Mouse (Mus musculus) MEL (cell line): Measurements from ENCODE around the gene Plet1. TPM values are rescaled to one million over a fixed set of nuclear protein-coding genes. Genes with fewer than 3 reads are reported as not detected.

Experiments used
- DNase-seq: peaks from one replicate; pipeline ENCODE4 v3.0.0; 2011; ENCODE audit warnings: low read depth, low spot score
- H3K27ac ChIP-seq: 2 replicates; pipeline ENCODE4 v1.5.1; 2012; ENCODE audit warnings: low read depth, mild to moderate bottlenecking, control low read depth, low read length, moderate library complexity; ENCODE audit not compliant: control insufficient read depth
- H3K27me3 ChIP-seq, 2 experiments: fragments of 150-350 bp in 1 of 2; sonication (generic) in 1 of 2; 2 replicates each; pipeline ENCODE4 v1.6.1; 2012; ENCODE audit warnings: low read length in 2 of 2, mild to moderate bottlenecking in 2 of 2, improper control_type of control experiment in 1 of 2, moderate library complexity in 1 of 2; ENCODE audit not compliant: insufficient read depth in 2 of 2, control insufficient read depth in 1 of 2
- H3K36me3 ChIP-seq, 2 experiments: 2 replicates each; pipeline ENCODE4 v1.6.1; 2012 to 2014; ENCODE audit warnings: low read length in 2 of 2, improper control_type of control experiment in 1 of 2, inconsistent platforms in 1 of 2, mild to moderate bottlenecking in 1 of 2; ENCODE audit not compliant: insufficient read depth in 2 of 2, control insufficient read depth in 1 of 2
- H3K4me1 ChIP-seq, 2 experiments: fragments of 150-350 bp in 1 of 2; sonication (generic) in 1 of 2; 2 replicates each; pipeline ENCODE4 v1.6.1; 2012; ENCODE audit warnings: low read length in 2 of 2, improper control_type of control experiment in 1 of 2, mild to moderate bottlenecking in 1 of 2; ENCODE audit not compliant: insufficient read depth in 2 of 2, control insufficient read depth in 1 of 2
- H3K4me3 ChIP-seq, 2 experiments: fragments of 150-350 bp in 1 of 2; sonication (generic) in 1 of 2; 2 replicates each; pipeline ENCODE4 v1.5.1; 2012; ENCODE audit warnings: low read depth in 2 of 2, low read length in 2 of 2, mild to moderate bottlenecking in 2 of 2, moderate library complexity in 2 of 2, control low read depth in 1 of 2, improper control_type of control experiment in 1 of 2; ENCODE audit not compliant: control insufficient read depth in 1 of 2, insufficient read depth in 1 of 2
- H3K79me2 ChIP-seq: 2 replicates; pipeline ENCODE4 v1.6.1; 2012; ENCODE audit warnings: mild to moderate bottlenecking, low read length, moderate library complexity; ENCODE audit not compliant: control insufficient read depth, poor library complexity, insufficient read depth
- H3K9ac ChIP-seq: 2 replicates; pipeline ENCODE4 v1.6.1; 2012; ENCODE audit warnings: low read depth, mild to moderate bottlenecking, control low read depth, low read length, moderate library complexity; ENCODE audit not compliant: control insufficient read depth, poor library complexity, severe bottlenecking
- H3K9me3 ChIP-seq: fragments of 150-350 bp; sonication (generic); replicated peaks from 2 replicates; pipeline ENCODE4 v1.6.1; 2012; ENCODE audit warnings: mild to moderate bottlenecking, low read length, improper control_type of control experiment, moderate library complexity; ENCODE audit not compliant: insufficient read depth
- CHD1 ChIP-seq: IDR thresholded peaks from 2 replicates; pipeline ENCODE4 v1.6.1; 2012; ENCODE audit warnings: low read depth, mild to moderate bottlenecking, inconsistent platforms, low read length, improper control_type of control experiment
- E2F4 ChIP-seq: IDR thresholded peaks from 2 replicates; pipeline ENCODE4 v1.6.1; 2011; ENCODE audit warnings: low read depth, low read length, improper control_type of control experiment, borderline replicate concordance
- ELF1 ChIP-seq: IDR thresholded peaks from 2 replicates; pipeline ENCODE4 v1.6.1; 2014; ENCODE audit warnings: low read depth, mild to moderate bottlenecking, inconsistent platforms, low read length, improper control_type of control experiment, moderate library complexity
- ETS1 ChIP-seq: IDR thresholded peaks from 2 replicates; pipeline ENCODE4 v1.6.1; 2012; ENCODE audit warnings: low read depth, mild to moderate bottlenecking, inconsistent platforms, low read length, improper control_type of control experiment, moderate library complexity
- JUND ChIP-seq: IDR thresholded peaks from 2 replicates; pipeline ENCODE4 v1.6.1; 2011; ENCODE audit warnings: low read depth, mild to moderate bottlenecking, improper control_type of control experiment, low read length
- MEF2A ChIP-seq: IDR thresholded peaks from 2 replicates; pipeline ENCODE4 v1.6.1; 2014; ENCODE audit warnings: low read depth, mild to moderate bottlenecking, inconsistent platforms, low read length, improper control_type of control experiment; ENCODE audit not compliant: poor library complexity, insufficient replicate concordance, severe bottlenecking; ENCODE audit errors: extremely low read depth
- MXI1 ChIP-seq: IDR thresholded peaks from 2 replicates; pipeline ENCODE4 v1.6.1; 2011; ENCODE audit warnings: mild to moderate bottlenecking, low read depth, low read length, improper control_type of control experiment
- MYB ChIP-seq: IDR thresholded peaks from 2 replicates; pipeline ENCODE4 v1.6.1; 2011; ENCODE audit warnings: mild to moderate bottlenecking, low read depth, low read length, improper control_type of control experiment
- MYC ChIP-seq: IDR thresholded peaks from 2 replicates; pipeline ENCODE4 v1.6.1; 2011; ENCODE audit warnings: low read depth, mild to moderate bottlenecking, low read length, improper control_type of control experiment, moderate library complexity
- NELFE ChIP-seq: IDR thresholded peaks from 2 replicates; pipeline ENCODE4 v1.6.1; 2011; ENCODE audit warnings: low read depth, low read length, improper control_type of control experiment
- POLR2A ChIP-seq, 2 experiments: IDR thresholded peaks; 2 replicates each; pipeline ENCODE4 v1.6.1; 2011 to 2012; ENCODE audit warnings: low read length in 2 of 2, mild to moderate bottlenecking in 2 of 2, control low read depth in 1 of 2, improper control_type of control experiment in 1 of 2, low read depth in 1 of 2, moderate library complexity in 1 of 2; ENCODE audit not compliant: control insufficient read depth in 1 of 2, insufficient read depth in 1 of 2, poor library complexity in 1 of 2
- POLR2AphosphoS2 ChIP-seq: IDR thresholded peaks from 2 replicates; pipeline ENCODE4 v1.6.1; 2011; ENCODE audit warnings: low read length, improper control_type of control experiment
- RAD21 ChIP-seq: IDR thresholded peaks from 2 replicates; pipeline ENCODE4 v1.6.1; 2011; ENCODE audit warnings: mild to moderate bottlenecking, low read depth, low read length, improper control_type of control experiment
- RCOR1 ChIP-seq: IDR thresholded peaks from 2 replicates; pipeline ENCODE4 v1.6.1; 2012; ENCODE audit warnings: low read depth, mild to moderate bottlenecking, inconsistent platforms, low read length, improper control_type of control experiment
- SMC3 ChIP-seq: IDR thresholded peaks from 2 replicates; pipeline ENCODE4 v1.6.1; 2011; ENCODE audit warnings: low read depth, low read length, improper control_type of control experiment
- TAL1 ChIP-seq: IDR thresholded peaks from 2 replicates; pipeline ENCODE4 v1.6.1; 2012; ENCODE audit warnings: mild to moderate bottlenecking, inconsistent platforms, low read length, moderate library complexity, mixed read lengths
- TBP ChIP-seq: IDR thresholded peaks from 2 replicates; pipeline ENCODE4 v1.8.0; 2011; ENCODE audit warnings: low read depth, low read length, improper control_type of control experiment
- UBTF ChIP-seq: IDR thresholded peaks from 2 replicates; pipeline ENCODE4 v1.6.1; 2012; ENCODE audit warnings: low read depth, mild to moderate bottlenecking, inconsistent platforms, low read length, improper control_type of control experiment, moderate library complexity, borderline replicate concordance; ENCODE audit not compliant: insufficient read depth
- USF1 ChIP-seq: IDR thresholded peaks from 2 replicates; pipeline ENCODE4 v1.6.1; 2014; ENCODE audit warnings: low read depth, mild to moderate bottlenecking, inconsistent platforms, low read length, improper control_type of control experiment, moderate library complexity
- ZKSCAN1 ChIP-seq: IDR thresholded peaks from 2 replicates; pipeline ENCODE4 v1.6.1; 2012; ENCODE audit warnings: low read depth, mild to moderate bottlenecking, inconsistent platforms, low read length, improper control_type of control experiment, moderate library complexity
- ZMIZ1 ChIP-seq: IDR thresholded peaks from 2 replicates; pipeline ENCODE4 v1.6.1; 2012; ENCODE audit warnings: low read depth, mild to moderate bottlenecking, inconsistent platforms, low read length, improper control_type of control experiment, moderate library complexity
- ZNF384 ChIP-seq: IDR thresholded peaks from 2 replicates; pipeline ENCODE4 v1.6.1; 2012; ENCODE audit warnings: low read depth, mild to moderate bottlenecking, inconsistent platforms, low read length, improper control_type of control experiment
- polyA plus RNA-seq, 2 experiments: library from polyadenylated mRNA; stranded (reverse) in 1 of 2; unstranded in 1 of 2; fragments of >175 nt in 1 of 2; fragments of >200 nt in 1 of 2; gene quantifications; 2 replicates each; pipeline versions ENCODE4 v1.2.1 to v1.2.4; 2012; ENCODE audit warnings: low replicate concordance in 2 of 2, low read depth in 1 of 2; ENCODE audit not compliant: insufficient read length in 2 of 2, insufficient read depth in 1 of 2, missing spikeins in 1 of 2
- total RNA-seq: library from RNA; depleted of rRNA; stranded (reverse); fragments of 300-350 nt; gene quantifications from 2 replicates; pipeline ENCODE4 v1.2.3, GENCODE M21; 2012

The Plet1 gene
- total and polyA plus RNA-seq, 3 experiments, result 0.12 to 0.81 TPM; not detected in 1

- Histone ChIP-seq H3K4me3 (peak overlapping the region; percentile 50 to 56), H3K36me3 (peaks cover 0 to 8% of the 10 kb centered on the region in 2 experiments; a peak in 2 of 4 replicates), H3K79me2 (no peaks in the 10 kb centered on the region), H3K9ac (peak overlapping the region; percentile 66), H3K27me3 (no peaks in the 10 kb centered on the region), H3K4me1 (peaks cover 2 to 26% of the 10 kb centered on the region in 2 experiments; a peak in 3 of 4 replicates), H3K27ac (peak overlapping the region; percentile 90), H3K9me3 (no peaks in the 10 kb centered on the region)
- DNase-seq, result peak; percentile 73
- no peak for TF ChIP-seq SMC3
- TF ChIP-seq UBTF, result no peak
- TF ChIP-seq ZKSCAN1, result no peak
- TF ChIP-seq CHD1, result 0 out of 2 replicates have a peak, but pooled peaks have one; percentile 49
- TF ChIP-seq POLR2AphosphoS2, result no peak
- TF ChIP-seq NELFE, result peak; percentile 33; the same call in 1 of the 2 replicates
- TF ChIP-seq MYC, result no peak
- TF ChIP-seq MYB, result no peak
- TF ChIP-seq TAL1, result no peak
- TF ChIP-seq TBP, result 0 out of 2 replicates have a peak, but pooled peaks have one; percentile 12
- TF ChIP-seq USF1, result no peak
- TF ChIP-seq ZMIZ1, result no peak
- TF ChIP-seq ELF1, result no peak
- no peak for TF ChIP-seq POLR2A (IDR thresholded peaks at IDR 0.05; ENCODE audit: control insufficient read depth in 1 of 2, insufficient read depth in 1 of 2, low read depth in 1 of 2, low read length in 2 of 2, poor library complexity in 1 of 2)
- TF ChIP-seq ETS1, result no peak
Observed at GRCm38 (mm10) chr9:50496546-50496945, 2.2 kb downstream of the Plet1 start.

GRCm38 (mm10) chr9:50497076-50497475 lies 2.8 kb downstream of the Plet1 start:
- H3K4me1 ChIP-seq, result peaks cover 2 to 31% of the 10 kb centered on the region in 2 experiments; a peak in 3 of 4 replicates
- H3K9ac ChIP-seq, result peak overlapping the region; percentile 66
- H3K9me3 ChIP-seq, result no peaks in the 10 kb centered on the region
- peak; percentile 14 for DNase-seq
- H3K4me3 ChIP-seq, result peak overlapping the region; percentile 50 to 56; a peak in 2 of 4 replicates
- H3K27me3 ChIP-seq, result no peaks in the 10 kb centered on the region
- no peaks in the 10 kb centered on the region for H3K79me2 ChIP-seq
- peaks cover 0 to 8% of the 10 kb centered on the region in 2 experiments; a peak in 2 of 4 replicates for H3K36me3 ChIP-seq
- no peak for TF ChIP-seq JUND
- TF ChIP-seq ZMIZ1, result no peak
- TF ChIP-seq MYC, result no peak
- no peak for TF ChIP-seq RAD21
- TF ChIP-seq E2F4, result no peak
- no peak for TF ChIP-seq RCOR1
- TF ChIP-seq POLR2AphosphoS2, result no peak
- no peak for TF ChIP-seq SMC3
- no peak for TF ChIP-seq ELF1
- TF ChIP-seq ZNF384, result no peak
- no peak for TF ChIP-seq TBP
- no peak for TF ChIP-seq MXI1
- TF ChIP-seq MEF2A, result no peak
- H3K27ac ChIP-seq, result peak overlapping the region; percentile 90
